Mouse (Mus musculus) liver, postnatal 0 days (tissue): ENCODE measurements around the gene Cdc6. TPM values are rescaled to one million over a fixed set of nuclear protein-coding genes. Genes with fewer than 3 reads are reported as not detected.

Source experiments
- ATAC-seq: fragments of 200-750 bp; cut with Nextera tagmentation; 2 replicates; pipeline ENCODE4 v1.8.0; 2017; ENCODE audit warnings: mild to moderate bottlenecking, moderate library complexity
- DNase-seq: peaks from one replicate; pipeline ENCODE4 v3.0.0-alpha.2; 2016
- H3K27ac ChIP-seq: fragments of 300-500 bp; sonication (generic); 2 replicates; pipeline ENCODE4 v1.5.1; 2014; ENCODE audit warnings: antibody characterized with exemption, moderate library complexity, mild to moderate bottlenecking, low read depth
- H3K27me3 ChIP-seq: fragments of 300-500 bp; sonication (generic); 2 replicates; pipeline ENCODE4 v1.6.1; 2014; ENCODE audit warnings: low read length, control low read depth, mixed read lengths; ENCODE audit not compliant: insufficient read depth
- H3K36me3 ChIP-seq: fragments of 300-500 bp; sonication (generic); replicated peaks from 2 replicates; pipeline ENCODE4 v1.6.1; 2014; ENCODE audit warnings: mild to moderate bottlenecking, control low read depth, low read length, moderate library complexity, mixed read lengths; ENCODE audit not compliant: insufficient read depth
- H3K4me1 ChIP-seq: fragments of 300-500 bp; sonication (generic); 2 replicates; pipeline ENCODE4 v1.6.1; 2014; ENCODE audit warnings: antibody characterized with exemption, mild to moderate bottlenecking, control low read depth; ENCODE audit not compliant: insufficient read depth
- H3K4me2 ChIP-seq: fragments of 300-500 bp; sonication (generic); 2 replicates; pipeline ENCODE4 v1.6.1; 2014; ENCODE audit warnings: low read depth, mild to moderate bottlenecking, low read length, moderate library complexity, mixed read lengths
- H3K4me3 ChIP-seq: fragments of 300-500 bp; sonication (generic); 2 replicates; pipeline ENCODE4 v1.5.1; 2014; ENCODE audit warnings: low read depth, low read length
- H3K9ac ChIP-seq: fragments of 300-500 bp; sonication (generic); replicated peaks from 2 replicates; pipeline ENCODE4 v1.6.1; 2014; ENCODE audit warnings: mild to moderate bottlenecking, moderate library complexity
- H3K9me3 ChIP-seq: fragments of 300-500 bp; sonication (generic); 2 replicates; pipeline ENCODE4 v1.6.1; 2016; ENCODE audit warnings: mild to moderate bottlenecking, control low read depth, low read length, mixed read lengths
- CTCF ChIP-seq: sonication (generic); IDR thresholded peaks from 2 replicates; pipeline ENCODE4 v1.5.1; 2016; ENCODE audit warnings: antibody characterized with exemption, low read depth
- EP300 ChIP-seq: IDR thresholded peaks from 2 replicates; pipeline ENCODE4 v1.6.1; 2016; ENCODE audit warnings: antibody characterized with exemption, low read depth, mild to moderate bottlenecking
- WGBS: fragments of 180-500 bp; shearing (Covaris S2); extraction: QIAGEN DNeasy Blood & Tissue Kit; methylation state at CpG from one replicate; pipeline ENCODE4 v1.1.7; 2014; ENCODE audit not compliant: insufficient replicate concordance; 5-methylcytosine and 5-hydroxymethylcytosine counted together
- polyA plus RNA-seq: library from polyadenylated mRNA; unstranded; fragments of >200 nt; fragmentation: Nextera tagmentation; extraction: Ambion mirVana; gene quantifications from 2 replicates; pipeline ENCODE4 v1.2.1, GENCODE M21; 2015

Gene Cdc6
- polyA plus RNA-seq, 1 experiment from 2014 or later = 22.3 TPM

DNA sequence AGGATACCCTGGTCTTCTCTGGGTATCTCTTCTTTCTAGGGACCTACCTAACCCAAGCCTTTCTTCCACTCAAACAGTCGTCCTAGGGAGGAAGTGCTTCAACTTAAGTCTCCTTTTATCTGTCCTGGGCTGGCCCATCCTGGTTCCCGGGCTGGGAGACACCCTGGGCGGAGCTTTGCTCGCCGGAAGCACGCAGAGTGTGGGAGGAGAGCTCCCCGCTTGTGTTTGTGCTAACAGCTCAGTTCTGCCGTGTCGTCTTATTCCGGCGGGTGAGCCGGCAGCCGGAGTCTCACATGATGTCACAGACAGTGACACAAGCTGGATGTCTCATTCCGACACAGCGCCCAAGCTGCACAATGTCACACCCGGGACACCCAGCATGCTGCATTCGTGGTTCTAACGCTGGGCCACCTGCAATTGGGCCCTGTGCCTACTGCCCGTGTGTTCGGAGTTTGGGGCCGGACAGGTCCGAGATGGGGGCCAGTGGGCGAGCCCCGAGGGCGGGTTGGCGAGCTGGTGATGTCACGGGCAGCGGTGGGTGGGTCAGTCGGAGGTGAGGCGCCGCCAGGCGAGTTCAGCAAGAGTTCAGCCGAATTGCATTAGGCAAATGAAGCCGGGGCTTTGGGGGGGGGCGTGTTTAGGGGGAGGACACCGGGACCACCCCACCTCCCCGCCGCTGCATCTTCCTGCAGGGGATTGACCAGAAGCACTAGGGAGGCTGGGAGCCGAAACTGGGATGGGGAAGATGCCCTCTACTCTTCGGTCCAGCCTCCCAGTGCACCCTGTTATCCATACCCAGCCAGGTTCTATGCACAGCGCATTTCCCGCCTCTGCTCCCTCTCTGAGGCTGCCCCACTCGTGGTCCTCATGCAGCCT is 52.1 kb downstream of the Cdc6 start:
- ATAC-seq (peak; percentile 72), DNase-seq (peak; percentile 85)
- peak overlapping the region; percentile 64 for H3K4me3 ChIP-seq
- no peaks in the 10 kb centered on the region for H3K36me3 ChIP-seq
- H3K27ac ChIP-seq = peak overlapping the region; percentile 86
- peaks cover 34% of the 10 kb centered on the region for H3K27me3 ChIP-seq
- under 1% methylated on average over 42 of the region's 43 CpGs for WGBS
- TF ChIP-seq EP300 (0 out of 2 replicates have a peak, but pooled peaks have one; percentile 23), CTCF (no peak)
- H3K9me3 ChIP-seq = no peaks in the 10 kb centered on the region
- H3K4me2 ChIP-seq = peak overlapping the region; percentile 99
- peak overlapping the region; percentile 71 for H3K9ac ChIP-seq
- H3K4me1 ChIP-seq = peaks cover 72% of the 10 kb centered on the region

DNA sequence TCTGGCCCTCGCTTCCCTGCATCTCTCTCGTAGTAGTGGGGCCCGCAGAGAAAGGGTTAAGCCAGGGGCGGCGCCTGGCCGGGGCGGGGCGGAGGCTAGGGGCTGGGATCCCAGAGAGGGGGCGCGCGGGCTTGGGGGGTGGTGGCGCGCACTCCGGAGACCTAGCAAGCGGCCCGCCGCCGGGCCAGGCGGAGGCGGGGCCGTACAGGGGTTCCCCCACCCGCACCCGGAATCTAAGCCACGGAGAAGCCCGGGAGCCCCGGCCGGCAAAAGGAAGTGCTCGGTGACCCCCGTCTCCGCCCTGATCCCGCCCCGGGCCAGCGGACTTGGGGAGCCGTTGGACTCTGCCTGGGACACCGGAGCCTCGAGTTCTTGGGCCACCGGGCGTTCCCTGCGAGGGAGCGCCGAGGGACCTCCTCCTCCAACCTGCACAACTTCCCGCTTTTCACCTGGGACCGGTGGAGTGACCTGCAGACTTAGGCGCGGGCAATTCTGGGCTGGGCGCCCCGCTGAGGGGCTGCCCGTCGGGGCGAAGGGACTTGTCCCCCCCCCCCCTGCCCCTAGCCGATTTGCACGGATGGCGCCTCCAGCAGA is 52.8 kb downstream of the Cdc6 start:
- WGBS = 0% methylated on average over 49 of the region's 53 CpGs
- Histone ChIP-seq H3K4me3 (peak overlapping the region; percentile 64), H3K9me3 (no peaks in the 10 kb centered on the region), H3K9ac (peak overlapping the region; percentile 71), H3K4me2 (peak overlapping the region; percentile 99), H3K36me3 (no peaks in the 10 kb centered on the region), H3K4me1 (peaks cover 72% of the 10 kb centered on the region), H3K27me3 (peaks cover 34% of the 10 kb centered on the region), H3K27ac (peak overlapping the region; percentile 86)
- TF ChIP-seq EP300 (no peak), CTCF (no peak)
- peak; percentile 76 for DNase-seq
- ATAC-seq = peak; percentile 22

DNA sequence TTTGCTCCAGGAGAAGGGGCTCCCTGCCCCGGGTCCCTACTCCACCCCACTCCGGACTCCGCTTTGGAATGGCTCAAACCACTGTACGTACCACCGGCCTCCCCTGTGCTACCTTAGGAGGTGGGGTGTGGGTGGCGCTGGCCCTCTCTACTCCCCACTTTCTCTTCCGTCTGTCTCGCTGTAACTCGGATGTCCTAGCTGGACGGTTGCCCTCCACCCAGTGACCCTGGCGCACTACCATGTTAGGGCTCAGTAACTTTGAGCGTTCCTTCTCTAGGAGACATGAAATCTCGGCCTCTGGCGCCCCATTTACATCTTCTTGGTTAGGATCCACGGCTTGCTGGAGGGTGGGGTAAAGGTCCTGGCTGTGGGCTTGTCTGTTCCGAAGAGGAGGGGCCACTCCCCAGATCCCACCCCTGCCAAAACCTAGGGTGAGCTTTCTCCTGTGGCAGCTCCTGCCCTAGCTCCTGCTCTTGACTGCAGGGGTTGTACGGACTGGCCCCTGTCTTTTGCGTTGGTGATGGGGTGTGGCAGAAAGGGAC is 53.5 kb downstream of the Cdc6 start:
- Histone ChIP-seq H3K4me2 (peak overlapping the region; percentile 99), H3K36me3 (no peaks in the 10 kb centered on the region), H3K9ac (peak overlapping the region; percentile 71), H3K27me3 (peaks cover 34% of the 10 kb centered on the region), H3K4me1 (peaks cover 67% of the 10 kb centered on the region), H3K9me3 (no peaks in the 10 kb centered on the region), H3K27ac (peak overlapping the region; percentile 86), H3K4me3 (peak overlapping the region; percentile 64)
- ATAC-seq (no peak), DNase-seq (peak; percentile 41)
- WGBS = 2% methylated on average over 18 of the region's 18 CpGs
- TF ChIP-seq CTCF (no peak), EP300 (no peak)

DNA sequence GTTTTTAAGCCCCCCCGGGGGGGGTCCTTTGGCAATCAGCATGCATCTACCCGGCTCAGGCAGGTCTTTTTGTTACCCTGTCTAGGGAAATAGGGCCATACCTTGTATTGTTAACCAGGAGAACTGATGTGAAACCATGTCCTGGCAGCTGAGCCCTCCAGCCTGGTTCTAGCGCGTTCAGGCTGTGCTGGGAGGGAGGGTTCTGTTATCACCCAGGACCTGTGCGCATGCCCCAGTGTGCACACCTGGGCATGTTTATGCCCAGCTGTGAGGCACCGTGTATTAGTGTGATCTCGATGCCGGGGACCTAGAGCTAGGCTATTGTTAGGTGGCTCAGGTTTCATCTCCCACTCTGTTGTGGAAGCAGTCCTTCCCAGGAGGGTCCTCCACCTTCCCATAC is 54.2 kb downstream of the Cdc6 start:
- Histone ChIP-seq H3K4me3 (peak overlapping the region; percentile 64), H3K4me2 (peak overlapping the region; percentile 99), H3K9ac (peak overlapping the region; percentile 71), H3K27ac (peak overlapping the region; percentile 24; the same call in 1 of the 2 replicates), H3K9me3 (no peaks in the 10 kb centered on the region), H3K4me1 (peaks cover 67% of the 10 kb centered on the region), H3K36me3 (no peaks in the 10 kb centered on the region; the same call in 1 of the 2 replicates), H3K27me3 (peaks cover 34% of the 10 kb centered on the region)
- no peak for ATAC-seq
- no peak for TF ChIP-seq EP300
- TF ChIP-seq CTCF = no peak
- peak; percentile 18 for DNase-seq
- WGBS = 10% methylated on average over 8 of the region's 8 CpGs

GRCm38 (mm10) chr11:98962421-98963095 is 55.0 kb downstream of the Cdc6 start:
- Histone ChIP-seq H3K27me3 (peaks cover 34% of the 10 kb centered on the region), H3K4me1 (peaks cover 65% of the 10 kb centered on the region), H3K36me3 (peaks cover 1% of the 10 kb centered on the region), H3K27ac (peak overlapping the region; percentile 67), H3K4me3 (peak overlapping the region; percentile 64), H3K4me2 (peak overlapping the region; percentile 99), H3K9me3 (no peaks in the 10 kb centered on the region), H3K9ac (peak overlapping the region; percentile 50; the same call in 1 of the 2 replicates)
- ATAC-seq (no peak), DNase-seq (peak; percentile 22)
- TF ChIP-seq EP300 (no peak), CTCF (no peak)
- 12% methylated on average over 12 of the region's 12 CpGs for WGBS
